Mouse (Mus musculus) adrenal gland, adult 8-10 months (tissue): Measurements from ENCODE around the gene Pnpla6. TPM values are rescaled to one million over a fixed set of nuclear protein-coding genes. Genes with fewer than 3 reads are reported as not detected.
A peak's percentile ranks its signal among the peaks of the same experiment; 100 is the strongest.

Source experiments
- DNase-seq: peaks from one replicate; pipeline ENCODE4 v3.0.0; 2022
- total RNA-seq, 4 experiments: library from RNA; stranded (reverse); gene quantifications; 2 replicates each; pipeline ENCODE4 v1.2.4; 2022

The Pnpla6 gene
- total RNA-seq, 4 experiments from 2014 or later, result 49.3 to 73.9 (median 63.2) TPM

DNA sequence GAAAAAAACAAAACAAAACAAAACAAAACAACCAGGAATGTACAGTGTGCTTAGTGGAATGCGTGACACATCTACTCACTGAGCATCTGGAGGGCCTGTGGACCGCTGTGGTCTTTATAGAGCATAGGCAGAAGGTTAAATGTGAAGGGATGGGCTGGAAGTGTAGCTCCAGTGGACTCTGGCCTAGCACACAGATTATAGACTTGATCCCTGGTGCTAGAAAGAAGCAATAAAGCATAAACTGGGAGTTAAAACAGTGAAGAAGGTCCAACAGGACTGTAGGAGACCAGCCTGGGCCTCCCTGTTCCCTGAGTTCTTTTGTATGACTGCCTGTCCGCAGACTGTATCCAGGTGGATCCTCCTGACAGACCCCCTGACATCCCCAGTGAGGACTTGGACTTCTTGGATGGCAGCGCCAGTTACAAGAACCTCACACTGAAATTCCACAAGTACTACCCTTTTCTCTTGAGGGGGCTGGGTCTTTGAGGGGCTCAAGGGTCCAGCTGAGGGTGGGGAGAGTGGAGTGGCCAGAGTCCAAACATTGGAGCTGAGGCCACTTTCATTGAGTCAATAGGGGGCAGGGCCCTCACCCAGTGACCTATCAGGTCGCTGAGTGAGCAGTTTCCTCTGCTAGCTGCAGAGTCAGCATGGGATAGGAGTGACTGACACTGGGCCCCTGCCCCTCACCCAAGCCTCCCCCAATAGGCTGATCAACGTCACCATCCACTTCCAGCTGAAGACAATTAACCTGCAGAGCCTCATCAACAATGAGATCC, 7.0 kb upstream of the Pnpla6 start:
- no peak for DNase-seq

DNA sequence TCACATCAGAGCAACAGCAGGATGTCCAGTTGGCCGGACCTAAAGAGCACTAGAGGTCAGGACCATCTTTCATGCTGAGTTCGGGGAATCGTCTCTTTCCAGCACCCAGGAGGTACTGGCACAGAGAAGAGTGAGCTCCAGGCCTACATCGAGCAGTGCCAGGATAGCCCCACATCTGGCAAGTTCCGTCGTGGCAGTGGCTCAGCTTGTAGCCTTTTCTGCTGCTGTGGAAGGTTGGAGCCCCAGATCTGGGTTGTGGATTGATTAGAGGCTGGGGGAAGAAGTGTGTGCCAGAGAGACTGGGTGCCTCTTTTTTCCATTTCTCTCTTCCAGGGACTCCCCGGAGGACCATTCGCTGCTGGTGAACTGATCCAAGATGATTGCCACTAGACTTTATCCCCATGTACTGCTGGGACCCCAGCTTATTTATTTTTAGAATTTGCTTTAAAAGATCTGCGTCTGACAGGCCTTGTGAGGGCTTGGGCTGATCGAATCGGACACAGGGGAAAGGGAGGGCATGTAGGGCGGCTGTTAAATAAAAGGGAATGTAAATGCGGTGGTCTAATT, 420 bp upstream of the Pnpla6 start:
- DNase-seq, result no peak

DNA sequence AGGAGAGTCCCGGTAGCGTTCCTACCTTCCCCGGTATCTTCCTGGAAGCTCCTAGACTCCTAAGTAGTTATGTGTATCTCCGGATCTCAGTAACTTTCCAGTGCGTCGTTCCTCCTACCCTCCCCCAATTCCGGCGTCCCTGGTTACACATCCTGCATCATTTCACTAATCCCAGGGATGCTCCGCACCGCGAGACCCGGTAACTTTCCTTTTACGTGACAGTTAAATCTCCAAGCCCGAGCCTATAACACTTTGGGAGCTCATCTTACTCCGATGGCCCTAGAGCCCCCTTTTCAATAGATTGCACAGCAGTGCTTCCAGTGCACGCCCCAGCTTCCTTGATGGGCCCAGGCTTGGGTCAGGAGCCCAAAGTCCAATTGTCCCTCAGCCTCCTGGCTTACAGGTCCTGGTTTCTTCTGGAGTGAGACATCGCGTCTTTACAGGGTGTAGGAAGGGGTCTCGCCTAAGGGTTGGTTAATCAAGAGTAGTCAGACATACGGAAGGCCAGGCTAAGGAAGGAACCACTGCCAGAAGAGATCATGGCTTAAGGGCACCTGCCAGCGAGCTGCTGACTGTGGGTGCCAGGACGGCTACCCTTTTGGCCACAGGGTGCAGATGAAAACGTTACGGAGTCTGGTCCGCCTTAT, 710 bp downstream of the Pnpla6 start:
- DNase-seq, result peak; percentile 52

DNA sequence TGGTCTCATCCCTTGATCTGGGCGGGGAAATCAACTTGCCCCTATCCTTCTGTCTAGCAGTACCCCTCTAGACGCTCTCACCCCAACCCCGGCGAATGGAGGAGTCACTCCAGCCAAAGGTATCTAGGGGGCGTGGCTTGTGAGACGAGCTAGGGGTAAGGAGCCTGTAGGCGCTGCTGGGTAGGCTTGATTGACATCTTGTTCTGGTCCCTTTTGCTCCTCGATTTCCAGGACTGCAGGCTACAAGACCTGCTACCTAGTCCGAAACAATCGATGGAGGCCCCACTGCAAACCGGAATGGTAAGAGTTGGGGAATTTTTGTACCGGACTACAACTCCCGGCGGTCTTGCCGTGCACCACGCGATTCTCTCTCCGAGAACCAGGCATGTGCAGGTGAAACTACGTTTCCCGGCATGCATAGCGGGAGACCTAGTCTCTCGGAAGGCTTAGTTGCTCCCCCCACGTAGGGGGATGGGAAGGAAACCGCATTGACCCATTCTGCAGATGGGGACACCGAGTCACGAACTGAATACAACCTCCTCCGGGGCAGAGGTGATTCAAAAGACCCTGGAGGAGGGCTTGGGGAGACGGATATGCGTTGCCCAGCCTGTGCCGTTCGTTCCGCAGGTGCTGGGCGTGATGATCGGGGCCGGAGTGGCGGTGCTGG, 1.4 kb downstream of the Pnpla6 start:
- peak; percentile 94 for DNase-seq

DNA sequence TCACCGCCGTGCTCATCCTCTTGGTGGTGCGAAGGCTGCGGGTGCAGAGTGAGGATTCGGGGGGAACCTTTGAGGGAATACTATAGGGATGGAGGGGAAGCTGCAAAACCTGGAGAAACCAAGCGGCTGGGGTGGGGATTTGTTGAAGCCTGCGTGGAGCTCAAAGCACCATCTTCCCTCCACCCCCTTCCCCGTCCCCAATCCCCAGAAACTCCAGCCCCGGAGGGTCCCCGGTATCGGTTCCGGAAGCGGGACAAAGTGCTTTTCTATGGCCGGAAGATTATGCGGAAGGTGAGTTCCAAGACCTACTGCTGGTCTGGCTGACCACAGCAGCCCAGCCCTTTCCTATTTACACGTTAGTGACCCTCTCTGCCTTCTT, 1.9 kb downstream of the Pnpla6 start:
- no peak for DNase-seq

DNA sequence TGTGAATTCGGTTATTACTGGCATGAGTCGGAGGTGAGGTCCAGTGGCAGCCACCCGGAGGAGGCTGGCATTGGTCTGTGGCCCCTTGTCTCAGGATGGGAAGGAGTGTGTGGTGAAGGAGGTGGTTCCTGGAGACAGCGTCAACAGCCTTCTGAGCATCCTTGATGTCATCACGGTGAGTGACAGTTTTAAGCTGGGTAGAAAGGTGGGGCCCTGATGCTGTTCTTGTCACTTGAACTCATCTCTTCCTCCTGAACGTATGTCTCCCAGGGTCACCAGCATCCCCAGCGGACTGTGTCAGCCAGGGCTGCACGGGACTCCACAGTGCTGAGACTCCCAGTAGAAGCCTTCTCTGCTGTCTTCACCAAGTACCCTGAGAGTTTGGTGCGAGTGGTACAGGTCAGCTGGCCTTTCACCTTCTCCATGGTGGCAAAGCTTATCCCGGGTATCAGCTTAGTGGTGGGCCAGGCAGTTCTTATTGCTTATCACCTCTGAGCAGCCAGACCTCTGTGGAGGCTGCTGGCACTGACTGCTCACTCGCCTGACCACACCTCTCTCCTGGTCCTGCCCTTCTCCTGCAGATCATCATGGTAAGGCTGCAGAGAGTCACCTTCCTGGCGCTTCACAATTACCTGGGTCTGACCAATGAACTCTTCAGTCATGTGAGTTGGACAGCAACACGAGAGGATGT, 7.0 kb downstream of the Pnpla6 start:
- DNase-seq, result no peak

DNA sequence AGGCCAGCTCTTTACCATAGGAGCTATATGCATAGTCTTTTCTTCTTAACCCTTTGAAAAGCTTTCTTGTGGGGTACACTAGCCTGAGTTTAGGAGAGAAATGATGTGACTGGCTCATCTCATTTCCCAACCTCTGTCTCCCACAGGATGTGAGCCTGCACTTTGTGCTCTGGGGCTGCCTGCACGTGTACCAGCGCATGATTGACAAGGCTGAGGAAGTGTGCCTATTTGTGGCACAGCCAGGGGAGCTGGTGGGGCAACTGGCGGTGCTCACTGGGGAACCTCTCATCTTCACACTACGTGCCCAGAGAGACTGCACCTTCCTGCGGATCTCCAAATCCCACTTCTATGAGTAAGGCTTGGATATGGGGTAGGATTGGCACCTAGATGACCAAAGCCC, 15.6 kb downstream of the Pnpla6 start:
- no peak for DNase-seq

DNA sequence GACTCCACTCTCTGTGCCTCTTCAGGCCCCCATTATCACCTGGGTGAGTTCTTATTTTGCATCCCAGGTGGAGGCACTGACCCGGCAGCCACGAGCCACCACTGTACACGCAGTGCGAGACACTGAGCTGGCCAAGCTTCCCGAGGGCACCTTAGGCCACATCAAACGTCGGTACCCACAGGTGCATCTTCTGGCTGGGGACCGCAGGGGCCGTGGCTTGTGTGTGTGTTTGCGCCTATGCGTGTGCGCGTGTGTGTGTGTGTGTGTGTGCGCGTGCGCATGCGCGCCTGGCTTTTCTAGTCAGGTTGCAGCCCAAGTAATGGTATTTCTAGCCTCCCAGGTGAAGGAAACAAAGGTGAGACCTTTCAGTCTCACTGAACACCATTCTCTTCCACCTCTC, 16.8 kb downstream of the Pnpla6 start:
- no peak for DNase-seq

DNA sequence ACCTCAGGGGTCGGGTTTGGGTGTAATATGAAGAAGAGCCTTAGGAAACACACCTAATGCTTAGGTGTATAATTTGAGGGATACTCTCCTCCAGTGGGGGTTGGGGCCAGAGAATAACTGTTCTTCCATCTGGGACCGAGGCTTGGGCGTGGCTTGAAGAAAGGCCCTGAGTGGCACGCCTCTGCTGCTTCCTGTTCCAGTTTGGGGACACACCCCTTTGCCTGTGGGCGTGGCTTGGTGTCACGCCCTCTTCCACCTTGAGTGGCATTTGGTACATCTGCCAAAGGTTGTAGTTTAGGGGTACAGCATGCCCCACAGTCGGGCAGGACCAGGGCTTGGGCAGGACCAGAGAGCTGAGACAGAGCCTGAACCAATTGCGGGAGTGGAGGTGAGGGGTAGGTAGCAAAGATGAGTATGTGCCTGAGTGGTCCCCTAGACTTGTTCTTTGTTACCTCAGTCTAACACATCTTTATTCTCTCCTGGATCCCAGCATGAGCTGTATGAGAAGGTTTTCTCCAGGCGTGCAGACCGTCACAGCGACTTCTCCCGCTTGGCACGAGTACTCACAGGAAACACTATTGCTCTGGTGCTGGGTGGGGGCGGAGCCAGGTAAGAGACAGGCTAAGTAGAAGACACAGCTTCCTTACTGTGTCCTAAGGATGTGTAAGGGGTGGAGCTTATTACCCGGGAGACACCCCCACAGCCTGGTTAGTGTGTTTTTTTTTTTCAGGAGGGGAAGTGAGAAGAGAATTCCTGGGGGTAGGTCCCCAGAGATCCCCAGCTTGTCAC, 21.1 kb downstream of the Pnpla6 start:
- DNase-seq, result no peak

DNA sequence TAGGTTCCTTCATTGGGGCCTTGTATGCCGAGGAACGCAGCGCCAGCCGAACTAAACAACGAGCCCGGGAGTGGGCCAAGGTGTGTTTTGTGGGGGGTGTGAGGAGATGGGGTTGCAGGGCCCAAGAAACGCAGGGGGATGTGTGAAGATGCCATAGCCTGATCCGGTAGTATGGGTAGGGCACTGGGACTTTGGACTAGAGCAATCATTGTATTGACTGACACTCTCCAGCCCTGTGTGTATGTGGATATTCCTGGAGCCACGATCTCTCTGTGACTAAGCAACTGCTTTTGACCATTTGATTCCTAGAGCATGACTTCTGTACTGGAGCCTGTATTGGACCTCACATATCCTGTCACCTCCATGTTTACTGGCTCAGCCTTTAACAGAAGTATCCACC, 21.8 kb downstream of the Pnpla6 start:
- no peak for DNase-seq

DNA sequence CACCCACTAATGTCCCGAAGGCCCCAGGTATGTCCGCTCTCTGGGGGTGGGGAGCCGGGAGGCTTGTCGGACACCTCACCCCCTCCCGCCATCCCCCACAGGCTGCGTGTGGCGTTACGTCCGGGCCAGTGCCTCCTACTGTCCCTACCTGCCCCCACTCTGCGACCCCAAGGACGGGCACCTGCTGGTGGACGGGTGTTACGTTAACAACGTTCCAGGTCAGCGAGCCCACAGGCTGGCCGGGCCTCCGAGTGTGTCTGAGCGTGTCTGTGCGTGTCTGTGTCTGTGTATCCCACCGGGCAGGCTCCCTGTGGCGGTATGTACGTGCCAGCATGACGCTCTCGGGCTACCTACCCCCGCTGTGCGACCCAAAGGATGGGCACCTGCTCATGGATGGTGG, 22.5 kb downstream of the Pnpla6 start:
- DNase-seq, result no peak

DNA sequence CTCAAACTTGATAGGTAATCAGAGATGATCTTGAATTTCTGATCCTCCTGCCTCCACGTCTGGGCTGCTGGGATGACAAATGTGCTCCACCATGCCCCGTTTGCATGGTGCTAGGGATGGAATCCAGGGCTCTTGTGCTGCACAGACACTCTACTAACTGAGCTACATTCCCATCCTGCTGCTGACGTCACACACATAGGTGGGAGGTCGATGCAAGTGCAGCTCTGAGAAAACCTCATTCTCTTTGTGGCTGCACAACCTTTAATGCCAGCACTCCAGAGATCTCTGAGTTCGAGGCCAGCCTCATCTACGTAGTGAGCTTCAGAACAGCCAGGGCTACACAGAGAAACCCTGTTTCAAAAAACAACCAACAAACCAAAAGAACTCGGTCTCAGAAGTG, 24.0 kb downstream of the Pnpla6 start:
- DNase-seq, result no peak

DNA sequence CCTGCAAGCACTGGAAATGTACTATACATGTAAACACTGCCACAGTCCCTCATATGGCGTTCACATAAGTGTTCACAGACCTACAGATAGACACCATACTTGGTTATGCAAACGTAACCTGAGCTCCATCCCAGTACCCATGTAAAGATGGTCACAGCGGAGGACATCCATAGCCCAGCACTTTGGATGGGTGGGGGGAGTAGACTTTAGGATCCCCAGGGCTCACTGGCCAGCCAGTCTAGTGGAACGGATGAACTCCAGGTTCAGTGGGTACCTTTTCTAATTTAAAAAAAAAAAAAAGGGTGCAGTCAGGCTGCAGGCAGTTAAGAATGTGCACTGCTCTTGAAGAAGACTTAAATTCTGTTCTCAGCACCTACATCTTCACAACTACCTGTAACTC, 24.9 kb downstream of the Pnpla6 start:
- DNase-seq, result no peak

DNA sequence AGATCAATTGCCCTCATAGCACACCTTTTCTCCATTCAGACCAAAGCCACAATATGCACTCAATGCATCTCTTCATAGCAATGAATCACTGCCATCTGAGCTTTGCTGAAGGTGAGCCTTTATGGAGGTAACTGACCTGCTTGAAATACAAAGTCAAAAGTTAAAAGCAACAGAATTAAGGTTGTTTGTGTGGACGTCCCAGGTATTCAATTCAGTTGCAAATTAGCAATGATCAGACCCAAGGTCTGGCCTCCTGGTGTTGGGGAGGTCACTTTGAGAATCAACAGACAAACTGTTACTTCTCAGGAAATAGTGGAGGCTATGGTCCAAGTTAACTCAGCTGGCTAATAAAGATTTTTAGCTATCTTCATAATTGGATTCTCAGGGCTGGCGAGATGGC, 31.3 kb downstream of the Pnpla6 start:
- no peak for DNase-seq

DNA sequence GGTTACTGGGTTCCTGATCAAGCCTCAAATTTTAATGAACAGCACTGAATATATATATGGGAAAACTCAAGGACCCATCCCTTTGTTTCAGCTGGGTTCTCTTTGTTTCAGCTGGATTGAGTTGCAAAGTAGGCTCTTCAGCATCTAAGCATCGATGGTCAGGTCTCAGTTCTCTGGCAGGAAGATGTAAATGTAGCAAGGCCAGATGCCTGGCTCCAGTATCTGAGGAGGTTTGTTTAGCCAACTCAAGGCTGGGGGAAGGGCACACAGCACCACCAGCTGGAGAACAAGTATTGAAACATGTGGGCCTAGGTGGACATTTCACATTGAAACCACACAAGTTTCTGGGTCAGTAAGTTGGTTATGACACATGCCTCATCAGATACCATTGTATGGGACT, 37.1 kb downstream of the Pnpla6 start:
- no peak for DNase-seq

DNA sequence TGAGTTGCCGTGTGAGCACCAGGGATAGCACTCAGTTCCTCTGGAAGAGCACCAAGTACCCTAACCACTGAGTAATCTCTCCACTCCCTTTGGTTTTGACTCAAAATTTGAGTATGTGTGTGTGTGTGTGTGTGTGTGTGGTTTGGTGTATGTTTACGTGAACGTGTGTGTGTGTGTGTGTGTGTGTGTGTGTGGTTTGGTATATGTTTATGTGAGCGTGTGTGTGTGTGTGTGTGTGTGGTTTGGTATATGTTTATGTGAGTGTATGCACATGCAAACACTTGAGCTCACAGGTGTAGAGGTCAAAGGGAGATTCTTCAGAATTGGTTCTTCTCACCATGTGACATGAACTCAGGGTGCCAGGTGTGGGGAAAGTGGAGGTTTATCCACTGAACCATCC, 40.9 kb downstream of the Pnpla6 start:
- no peak for DNase-seq

DNA sequence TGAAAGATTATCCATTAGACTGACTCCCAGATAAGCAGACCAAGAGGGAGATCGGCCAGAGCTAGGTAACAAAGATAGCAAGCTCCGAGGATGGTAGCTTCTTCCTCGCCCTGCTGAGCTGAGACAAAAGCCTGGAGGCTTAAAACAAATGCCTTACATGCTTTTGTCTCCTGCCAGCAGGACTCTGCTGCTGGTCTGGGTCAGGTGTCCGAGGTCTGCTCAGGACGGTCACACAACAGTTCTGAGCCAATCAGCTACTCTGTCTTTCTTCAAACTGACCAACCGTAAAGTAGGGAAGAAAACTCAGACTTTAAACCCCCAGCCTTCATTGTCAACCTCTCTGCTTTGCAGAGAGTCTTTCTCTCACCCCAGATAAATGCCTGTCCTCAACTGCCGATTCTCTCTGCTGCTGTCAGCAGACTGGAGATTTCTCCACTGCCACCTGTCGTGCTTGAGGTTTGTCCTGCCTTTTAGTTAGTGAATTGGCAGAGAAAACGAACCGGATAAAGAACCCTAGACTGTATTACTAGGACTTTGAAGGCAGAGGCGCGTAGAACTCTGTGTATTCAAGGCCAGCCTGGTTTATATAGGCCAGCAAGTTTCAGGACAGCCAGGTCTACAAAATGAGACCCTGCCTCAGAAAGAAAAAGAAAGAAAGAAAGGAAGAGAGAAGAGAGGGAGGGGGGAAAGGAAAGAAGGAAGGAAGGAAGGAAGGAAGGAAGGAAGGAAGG, 52.6 kb downstream of the Pnpla6 start, which contains the start of gene C330021F23Rik:
Gene C330021F23Rik, plus strand, starts transcription at position 350 of the 731 bp plus-strand sequence.
- no peak for DNase-seq

DNA sequence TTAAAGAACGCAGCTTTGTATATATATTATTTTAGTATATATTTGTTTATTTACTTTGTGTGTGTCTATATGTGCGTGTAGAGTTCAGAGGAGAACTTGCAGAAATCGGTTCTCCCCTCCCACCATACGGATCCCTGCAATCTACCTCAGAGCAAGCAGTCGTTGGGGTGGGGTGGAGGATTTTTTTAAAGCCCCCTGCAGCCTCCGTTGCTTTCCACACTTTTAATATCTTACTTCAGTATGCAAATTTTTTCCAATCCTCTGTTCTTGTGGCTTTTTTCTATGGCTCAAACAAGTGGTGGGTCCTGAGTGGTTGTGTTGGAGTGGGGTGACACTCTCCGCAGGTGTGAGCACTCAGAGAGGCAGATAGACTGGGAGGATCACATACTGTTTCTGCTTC, 53.2 kb downstream of the Pnpla6 start:
- no peak for DNase-seq

DNA sequence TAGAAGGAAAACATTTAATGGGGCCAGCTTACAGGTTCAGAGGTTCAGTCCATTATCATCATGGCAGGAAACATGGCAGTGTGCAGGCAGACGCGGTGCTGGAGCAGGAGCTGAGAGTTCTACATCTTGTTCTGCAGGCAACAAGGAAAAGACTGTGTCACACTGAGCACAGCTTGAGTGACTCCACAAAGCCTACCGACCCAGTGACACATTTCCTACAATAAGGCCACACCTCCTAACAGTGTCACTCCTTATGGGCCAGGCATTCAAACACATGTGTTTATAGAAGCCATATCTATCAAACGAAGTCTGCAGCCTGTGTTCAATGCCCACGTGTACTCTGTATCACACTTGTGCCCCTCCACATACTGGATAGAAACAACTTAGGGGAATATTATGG, 54.6 kb downstream of the Pnpla6 start:
- DNase-seq, result no peak

DNA sequence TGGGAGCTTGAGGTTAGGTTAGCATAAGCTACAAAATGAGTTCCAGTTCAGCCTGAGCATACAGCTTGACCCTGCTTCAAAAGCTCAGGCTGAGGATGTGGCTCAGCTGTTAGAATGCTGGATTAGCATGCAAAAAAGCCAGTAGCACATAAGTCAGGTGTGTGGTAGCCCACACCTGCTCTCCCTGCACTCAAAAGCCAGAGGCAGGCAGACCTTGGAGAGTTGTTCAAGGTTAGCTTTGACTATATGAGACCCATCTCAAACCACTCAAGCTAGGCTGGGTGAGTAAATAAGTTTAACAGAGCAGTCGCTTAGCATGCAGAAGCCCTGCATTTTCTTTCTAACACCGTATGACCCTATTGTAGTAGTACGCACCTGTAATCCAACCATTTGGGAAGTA, 59.4 kb downstream of the Pnpla6 start:
- DNase-seq, result no peak
